Mouse (Mus musculus): ENCODE measurements around the gene Erich6b.

Erich6b gene

DNA sequence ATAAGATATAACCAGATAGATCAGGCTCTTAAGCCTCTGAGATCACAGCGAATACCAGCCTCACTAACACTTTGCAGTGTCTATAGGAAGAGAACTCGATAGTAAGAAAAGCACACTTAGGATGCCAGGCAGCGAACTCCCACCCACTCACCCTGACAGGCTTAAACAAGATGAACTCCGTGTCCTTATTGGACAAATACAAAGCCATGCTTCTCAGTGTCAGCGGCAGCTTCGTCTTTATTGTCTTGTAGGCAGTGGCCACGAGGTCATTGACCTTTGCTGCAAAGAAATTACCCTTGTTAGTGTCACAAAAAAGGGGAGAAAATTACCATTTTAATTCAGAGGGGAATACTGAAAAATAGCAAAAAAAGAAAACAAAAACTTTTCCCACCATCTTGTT is 65.7 kb downstream of the Erich6b start:
- no peak for DNase-seq (ENCODE audit: low read depth, low spot score)

DNA sequence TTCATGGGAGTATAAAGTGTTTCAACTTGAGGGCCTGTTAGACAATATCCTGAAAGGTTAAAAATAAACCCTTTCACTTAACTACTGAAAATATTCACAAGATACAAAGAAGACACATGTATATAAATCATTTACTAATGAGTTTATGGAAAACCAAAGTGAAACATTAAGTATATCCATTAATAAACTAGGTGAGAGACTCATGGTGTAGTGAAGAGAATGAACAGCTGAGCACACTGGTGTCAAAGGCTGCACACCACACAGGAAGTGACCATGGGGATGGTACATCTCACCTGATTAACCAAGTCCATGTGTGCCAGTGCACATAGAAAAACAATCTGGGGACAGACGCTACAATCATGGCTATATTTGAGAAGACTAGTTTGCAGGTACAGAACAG is 66.9 kb downstream of the Erich6b start:
- DNase-seq (ENCODE audit: low read depth, low spot score) = no peak

DNA sequence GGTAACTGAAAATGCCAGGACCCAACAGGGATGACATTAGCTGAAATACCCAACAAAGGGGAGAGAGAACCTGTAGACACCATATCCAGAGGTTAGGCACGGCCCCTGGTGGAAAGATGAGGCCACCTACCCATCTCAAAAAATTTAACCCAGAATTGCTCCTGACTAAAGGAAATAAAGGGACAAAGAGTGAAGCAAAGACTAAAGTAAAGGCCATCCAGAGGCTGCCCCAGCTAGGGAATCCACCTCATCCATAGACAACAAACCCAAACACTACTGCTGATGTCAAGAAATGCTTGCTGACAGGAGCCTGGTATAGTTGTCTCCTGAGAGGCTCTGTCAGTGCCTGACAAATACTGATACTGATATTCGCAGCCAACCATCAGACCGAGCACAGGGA is 69.7 kb downstream of the Erich6b start:
- no peak for DNase-seq (ENCODE audit: low read depth, low spot score)

DNA sequence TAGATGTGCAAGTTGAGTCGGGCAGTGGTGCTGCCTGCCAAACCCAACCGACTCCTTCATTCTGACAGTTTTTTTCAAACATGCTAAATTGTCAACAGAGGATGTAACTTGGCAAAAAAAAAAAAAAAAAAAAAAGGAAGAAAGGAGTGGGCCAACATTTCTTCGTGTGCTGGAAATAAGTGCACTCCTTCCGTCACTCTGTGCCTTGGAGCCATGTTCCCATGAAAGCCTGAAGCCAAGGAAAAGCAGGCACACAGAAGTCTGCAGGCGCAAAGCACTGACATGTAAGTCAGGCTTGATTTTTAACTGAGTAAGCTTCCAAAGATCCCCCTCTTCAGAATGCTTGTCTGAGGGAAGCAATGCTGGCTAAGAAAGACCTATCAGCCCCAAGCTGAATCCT is 70.6 kb downstream of the Erich6b start:
- peak; percentile 38 for DNase-seq (ENCODE audit: low read depth, low spot score)

DNA sequence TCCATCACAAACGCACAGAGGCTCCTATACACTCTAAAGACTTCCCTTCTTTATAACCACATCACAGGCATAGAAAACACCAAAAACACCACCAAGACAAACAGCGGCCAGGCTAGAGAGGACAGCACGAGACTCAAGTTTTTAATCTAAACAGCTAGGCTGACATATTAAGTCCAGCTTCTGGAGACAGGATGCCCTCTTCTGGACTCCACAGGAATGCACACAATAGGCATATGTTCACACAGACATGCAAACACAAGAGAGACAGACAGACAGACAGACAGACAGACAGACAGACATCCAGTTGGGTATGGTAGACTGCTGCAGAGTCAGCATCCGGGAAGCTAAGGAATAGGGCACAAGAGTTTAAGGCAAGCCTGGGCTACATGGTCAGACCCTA is 71.6 kb downstream of the Erich6b start:
- DNase-seq (ENCODE audit: low read depth, low spot score) = no peak

DNA sequence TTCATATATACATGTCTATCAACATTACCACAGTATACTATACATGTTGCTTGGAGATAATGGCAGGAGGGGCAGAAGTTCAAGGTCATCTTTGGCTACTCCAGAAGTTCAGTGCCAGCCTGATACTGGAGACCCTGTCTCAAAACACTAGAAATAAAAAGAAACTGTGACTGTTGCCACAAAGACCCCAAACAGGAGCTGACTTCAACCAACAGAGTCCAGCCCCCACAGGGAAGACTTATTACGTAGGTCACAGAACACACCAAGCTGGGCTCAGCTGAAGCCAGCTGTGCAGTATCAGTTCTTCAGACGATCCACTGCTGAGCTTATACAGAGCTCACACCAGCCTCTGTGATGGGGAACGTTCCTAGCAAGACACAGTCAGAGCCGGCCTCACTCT is 74.4 kb downstream of the Erich6b start:
- DNase-seq (ENCODE audit: low read depth, low spot score) = no peak
